Mouse (Mus musculus) layer of hippocampus, adult 9-10 months (tissue): ENCODE results near the gene Tmem233.

Source experiments
- DNase-seq: peaks from one replicate; pipeline ENCODE4 v3.0.0; 2022; ENCODE audit warnings: low spot score

The Tmem233 gene

DNA sequence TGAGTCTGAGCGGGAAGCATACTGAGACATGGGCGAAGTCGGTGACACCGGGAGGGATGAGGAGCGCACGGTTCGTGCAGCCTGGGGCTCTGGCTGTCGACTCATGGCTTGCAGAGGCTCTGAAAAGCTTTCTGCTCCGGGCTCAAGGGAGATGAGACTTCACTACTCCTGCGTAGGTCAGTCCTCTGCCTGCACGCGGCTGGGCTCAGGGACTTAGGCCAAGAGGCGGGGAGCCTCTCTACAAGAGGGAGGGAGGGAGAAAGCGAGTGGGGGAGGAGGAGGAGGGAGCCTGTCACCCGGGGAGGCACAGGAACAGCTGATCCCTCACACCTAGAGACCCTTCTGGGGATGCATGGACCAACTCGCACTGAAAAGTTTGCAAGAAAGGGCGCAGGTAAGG is at the start of gene Tmem233:
Tmem233 (minus strand) TSS at position 164 of the 400 bp plus-strand sequence.
- no peak for DNase-seq

DNA sequence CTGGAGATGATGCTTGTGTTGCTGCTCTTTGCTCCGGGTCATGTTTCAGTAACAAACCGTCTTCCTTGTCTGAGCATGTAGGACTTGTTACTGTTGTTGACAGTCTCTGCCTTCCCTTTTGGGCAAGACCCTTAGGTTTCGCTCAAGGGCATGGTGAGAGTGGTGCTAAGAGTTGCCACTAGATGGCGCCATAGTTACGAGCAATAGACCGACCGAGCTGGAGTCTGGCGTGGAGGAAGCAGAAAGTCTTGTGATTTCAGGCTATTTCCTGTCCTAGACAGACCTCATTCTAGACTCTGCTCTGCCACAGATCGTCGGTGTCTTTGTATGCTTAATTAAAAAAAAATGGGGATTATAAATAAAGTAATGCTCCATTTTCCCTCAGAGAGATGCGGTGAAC is 40.3 kb upstream of the Tmem233 start:
- peak; percentile 95 for DNase-seq

DNA sequence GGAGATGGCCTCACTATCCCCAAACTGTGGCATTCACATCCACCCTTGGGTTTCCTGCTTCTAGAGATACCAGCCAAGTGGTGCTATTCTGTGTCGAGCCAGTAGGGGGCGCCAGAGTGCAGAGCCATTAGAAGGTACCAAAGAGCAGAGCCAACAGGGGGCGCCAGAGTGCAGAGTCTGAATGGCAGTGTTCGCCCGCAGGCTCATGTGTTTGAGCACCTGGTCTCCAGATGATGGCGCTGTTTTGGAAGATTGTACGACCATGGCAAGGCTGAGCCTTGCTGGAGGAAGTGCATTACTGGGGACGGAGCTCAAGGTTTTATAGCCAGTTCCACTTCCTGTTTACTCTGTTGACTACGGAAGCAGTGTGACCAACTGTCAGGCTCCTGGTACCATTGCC is 33.5 kb upstream of the Tmem233 start:
- peak; percentile 32 for DNase-seq

DNA sequence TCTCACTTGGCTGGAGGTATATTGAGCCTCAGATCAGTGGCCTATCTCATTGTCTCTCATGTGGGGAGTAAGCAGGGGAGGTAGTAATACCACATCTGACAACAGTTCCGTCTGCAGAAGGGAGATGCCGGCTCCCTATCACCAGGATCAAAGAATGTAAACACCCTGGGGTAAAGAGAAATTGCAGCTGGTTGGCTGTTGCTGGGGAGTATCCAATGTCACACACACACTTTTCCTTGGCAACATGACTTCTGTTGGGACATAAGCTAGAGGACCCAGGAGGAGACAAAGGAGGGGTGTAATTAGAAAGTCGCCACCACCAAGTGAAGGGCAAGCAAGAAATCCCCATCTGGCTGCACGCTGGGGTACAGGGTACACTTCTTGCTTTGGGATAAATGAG is 33.1 kb upstream of the Tmem233 start:
- DNase-seq = no peak

GRCm38 (mm10) chr5:116115071-116115834 is 32.2 kb upstream of the Tmem233 start:
- DNase-seq = no peak

DNA sequence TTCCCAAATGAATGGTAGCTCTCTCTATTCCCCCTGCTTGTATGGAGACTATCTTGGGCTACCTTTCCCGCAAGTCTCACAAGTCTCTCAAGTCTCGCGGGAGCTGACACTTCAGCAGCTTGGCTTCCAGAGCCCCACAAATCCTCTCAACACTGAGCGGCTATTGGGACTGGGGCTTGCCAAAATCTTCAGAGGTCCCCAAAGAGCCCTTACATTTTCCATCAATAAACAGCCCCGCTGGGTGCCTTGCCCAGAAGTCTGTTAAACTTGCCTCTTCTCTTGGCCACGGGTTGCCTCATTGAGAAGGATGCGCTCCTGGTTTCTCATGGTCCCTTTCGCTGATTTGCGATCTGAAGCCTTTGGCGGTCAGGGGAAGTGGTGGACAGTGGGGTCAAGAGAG is 25.6 kb upstream of the Tmem233 start:
- no peak for DNase-seq

GRCm38 (mm10) chr5:116084231-116084630 is 1.2 kb upstream of the Tmem233 start:
- DNase-seq = no peak

GRCm38 (mm10) chr5:116082241-116082900 is 673 bp downstream of the Tmem233 start:
- no peak for DNase-seq

DNA sequence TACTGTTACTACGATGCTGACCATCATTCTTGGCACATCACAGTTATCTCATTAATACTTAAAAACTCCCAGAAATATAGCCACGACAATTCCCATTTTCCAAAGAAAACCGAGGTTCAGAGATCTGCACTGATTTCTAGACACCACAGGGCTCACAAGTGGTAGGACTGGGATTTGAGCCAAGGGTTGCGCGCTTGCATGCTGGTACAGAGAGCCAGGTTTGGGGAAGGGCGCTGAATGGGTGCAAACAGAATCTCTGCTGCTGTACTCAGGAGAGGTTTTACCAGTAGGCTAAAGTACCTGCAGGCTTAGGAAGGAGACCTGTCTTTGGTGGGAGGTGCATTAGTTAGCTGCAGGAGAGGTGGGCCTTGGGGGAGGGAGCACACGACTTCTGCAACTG is 1.4 kb downstream of the Tmem233 start:
- no peak for DNase-seq

- no peak for DNase-seq
These were observed 2.3 kb downstream of the Tmem233 start for GRCm38 (mm10) chr5:116080736-116081135.

DNA sequence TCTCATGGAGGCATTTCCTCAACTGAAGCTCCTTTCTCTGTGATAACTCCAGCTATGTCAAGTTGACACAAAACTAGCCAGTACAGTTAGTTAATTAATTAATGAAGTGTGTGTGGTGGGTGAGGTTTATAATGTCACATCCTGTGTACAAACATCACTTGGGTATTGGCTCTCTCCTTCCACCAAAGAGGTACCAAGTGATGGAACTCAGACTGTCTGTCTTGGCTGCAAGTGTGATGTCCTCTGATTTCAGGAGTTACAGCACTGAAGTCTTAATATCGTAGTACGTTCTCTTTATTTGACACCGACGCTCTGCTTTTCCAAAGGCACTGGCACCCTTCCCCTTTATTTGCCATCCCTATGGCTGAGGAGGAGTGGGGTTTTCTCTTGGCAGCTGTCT is 13.4 kb downstream of the Tmem233 start:
- no peak for DNase-seq

DNA sequence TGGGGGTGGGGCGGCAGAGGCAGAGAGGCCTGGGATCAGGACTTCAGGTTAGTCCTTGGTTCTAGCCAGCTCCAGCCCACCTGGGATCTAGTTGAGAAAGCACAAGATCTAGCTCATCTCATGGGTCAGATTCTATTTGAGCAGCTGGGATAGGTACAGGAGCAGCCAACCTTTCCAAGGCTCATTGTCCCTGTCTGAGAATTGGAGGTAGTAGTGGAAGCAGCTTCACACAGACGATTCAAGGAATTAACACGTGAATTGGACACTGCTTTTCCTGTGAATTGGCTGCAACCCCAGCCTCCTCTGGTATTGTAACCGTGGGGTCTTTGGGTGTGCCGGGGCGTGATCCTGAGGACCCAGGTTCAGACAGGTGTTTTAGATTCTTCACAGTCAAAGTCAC is 30.2 kb downstream of the Tmem233 start:
- DNase-seq = no peak

DNA sequence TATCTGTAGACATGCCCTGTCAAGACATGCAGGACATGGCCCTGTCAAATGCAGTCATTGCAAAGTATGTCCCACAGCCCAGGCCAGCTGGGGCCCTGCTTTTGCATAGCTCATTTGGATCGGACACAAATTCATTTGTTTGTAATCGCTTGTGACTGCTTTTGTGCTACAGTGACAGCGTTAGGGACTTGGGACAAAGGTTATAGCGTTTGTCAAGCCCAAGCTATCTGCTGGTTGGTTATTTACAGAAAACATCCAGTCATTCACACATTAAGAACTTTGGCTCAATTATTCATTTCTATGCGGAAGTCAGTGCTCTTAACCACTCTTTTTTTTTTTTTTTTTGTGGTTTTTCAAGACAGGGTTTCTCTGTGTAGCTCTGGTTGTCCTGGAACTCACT is 30.9 kb downstream of the Tmem233 start:
- DNase-seq = no peak

DNA sequence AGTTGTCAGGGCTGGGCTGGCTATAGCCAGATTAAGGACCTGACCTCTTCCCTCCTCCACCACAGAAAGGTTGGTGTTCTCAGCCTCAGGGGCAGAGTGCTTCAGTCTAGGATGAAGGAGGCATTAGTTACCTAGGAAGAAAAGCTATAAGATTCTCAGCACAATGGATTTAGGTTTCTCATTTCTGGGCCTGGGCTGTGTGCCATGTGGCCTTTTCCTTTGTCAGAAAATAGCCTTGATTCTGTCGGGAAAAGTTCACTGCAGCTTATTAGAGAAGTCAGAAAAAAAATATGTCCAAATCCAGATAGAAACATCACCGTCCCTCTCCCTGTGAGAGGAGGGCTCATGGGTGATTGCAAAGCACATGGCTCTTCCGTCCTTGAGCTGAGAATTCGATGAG is 33.2 kb downstream of the Tmem233 start:
- DNase-seq = no peak

DNA sequence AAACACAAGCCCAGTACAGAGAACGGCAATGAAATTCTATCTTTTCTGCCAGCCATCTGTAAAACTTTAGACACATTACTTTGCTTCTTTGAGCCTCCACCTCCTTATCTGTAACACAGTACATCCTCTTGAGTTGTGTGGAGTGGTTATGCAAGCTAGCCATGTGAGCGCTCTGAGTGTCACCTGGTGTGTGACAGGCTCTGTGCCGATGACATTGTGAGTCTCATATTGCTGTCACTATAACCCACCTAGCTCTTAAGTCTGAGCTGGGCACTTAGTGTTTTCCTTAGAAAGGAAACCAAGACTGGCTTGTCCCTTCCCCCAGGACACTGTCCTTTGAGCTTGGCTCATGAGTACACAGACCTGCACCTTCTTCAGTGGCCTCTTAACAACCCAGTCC is 34.7 kb downstream of the Tmem233 start:
- no peak for DNase-seq

DNA sequence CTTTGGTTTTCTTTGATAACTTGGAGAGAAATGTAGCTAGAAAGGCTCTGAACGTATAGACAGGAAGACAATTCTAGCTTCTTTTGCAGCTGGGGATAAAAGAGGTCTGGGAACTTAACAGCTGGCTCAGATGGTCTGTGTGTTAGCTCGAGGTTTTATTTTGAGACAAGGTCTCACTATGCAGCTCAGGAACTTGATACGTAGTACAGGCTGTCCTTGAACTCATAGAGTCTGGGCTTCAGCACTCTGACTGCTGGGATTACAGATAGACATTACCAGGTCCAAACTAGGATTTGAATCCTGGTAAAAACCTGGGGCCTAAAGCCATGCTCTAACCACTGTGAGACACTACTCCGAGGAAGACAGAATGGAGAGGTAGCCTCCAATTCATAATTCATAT is 36.8 kb downstream of the Tmem233 start:
- DNase-seq = no peak

- no peak for DNase-seq
These were observed 37.5 kb downstream of the Tmem233 start for GRCm38 (mm10) chr5:116045581-116045980.

DNA sequence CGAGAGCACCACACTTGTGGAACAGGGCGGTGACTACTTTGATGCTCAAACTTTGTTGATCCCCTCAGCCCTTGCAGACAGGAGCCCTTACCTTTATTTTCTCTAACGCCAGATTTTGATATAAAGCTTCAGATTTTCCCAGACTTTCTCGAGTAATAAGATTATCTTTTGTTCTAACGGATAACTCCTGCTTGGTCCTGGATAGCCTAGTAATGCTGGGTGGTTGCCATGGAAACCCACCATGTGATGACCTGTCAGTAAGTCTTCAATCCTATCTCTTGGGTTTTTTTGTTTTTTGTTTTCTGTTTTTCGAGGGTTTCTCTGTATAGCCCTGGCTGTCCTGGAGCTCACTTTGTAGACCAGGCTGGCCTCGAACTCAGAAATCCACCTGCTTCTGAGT is 40.8 kb downstream of the Tmem233 start:
- DNase-seq = no peak

DNA sequence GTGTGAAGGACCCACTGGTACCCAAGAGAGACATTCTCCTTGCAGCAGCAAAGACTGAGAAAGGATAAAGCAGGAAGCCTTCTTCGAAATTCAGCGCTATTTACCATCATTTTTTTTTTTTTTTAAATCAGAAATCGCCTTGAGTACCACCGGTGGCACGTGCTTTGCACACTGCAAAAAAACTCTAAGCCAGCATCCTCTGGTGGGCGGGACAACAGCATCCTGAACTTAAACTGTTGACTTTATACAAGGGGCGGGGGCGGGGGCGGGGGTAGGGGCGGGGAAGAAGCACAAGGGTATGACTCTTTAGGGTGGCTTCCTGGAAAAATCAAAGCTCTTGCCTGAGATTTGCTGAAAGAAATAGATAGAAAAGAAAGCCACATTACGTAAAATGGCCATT is 43.3 kb downstream of the Tmem233 start:
- DNase-seq = no peak

DNA sequence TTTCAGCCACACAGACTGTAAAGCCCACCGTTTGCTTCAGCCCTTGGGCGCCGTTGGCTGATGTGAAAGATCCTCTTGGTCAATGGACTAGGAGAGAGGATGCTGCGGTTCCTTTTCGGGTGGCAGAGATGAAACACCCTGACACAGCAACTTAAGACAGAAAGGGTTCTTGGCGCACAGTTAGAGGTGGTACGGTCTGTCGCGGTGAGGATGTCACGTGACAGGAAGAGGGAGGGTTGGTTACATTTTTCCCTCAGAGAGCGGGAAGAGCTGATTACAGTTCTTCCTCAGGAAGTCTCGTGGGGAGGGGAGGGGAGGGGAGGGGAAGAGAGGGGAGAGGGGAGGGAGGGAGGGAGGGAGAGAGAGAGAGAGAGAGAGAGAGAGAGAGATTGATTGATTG is 45.3 kb downstream of the Tmem233 start:
- DNase-seq = no peak

DNA sequence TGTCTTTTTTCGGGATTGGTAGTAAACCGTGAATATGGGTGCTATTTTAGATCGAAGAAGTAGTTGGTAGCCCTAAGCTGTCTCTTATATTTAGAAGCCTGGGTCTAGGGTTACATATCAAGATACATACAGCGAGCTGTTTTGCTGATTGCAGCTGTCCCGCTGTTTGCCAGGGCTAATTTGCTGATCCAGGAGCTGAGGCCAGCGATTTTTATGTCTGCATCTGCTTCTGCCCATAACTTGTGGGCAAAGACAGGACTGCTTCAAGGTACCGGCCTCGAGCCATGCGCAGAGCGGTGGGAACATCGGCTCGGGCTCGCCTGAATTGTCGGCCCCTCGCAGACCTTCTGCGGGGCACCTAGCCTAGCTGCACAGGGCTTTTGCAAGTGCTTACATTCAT is 46.6 kb downstream of the Tmem233 start:
- DNase-seq = no peak

DNA sequence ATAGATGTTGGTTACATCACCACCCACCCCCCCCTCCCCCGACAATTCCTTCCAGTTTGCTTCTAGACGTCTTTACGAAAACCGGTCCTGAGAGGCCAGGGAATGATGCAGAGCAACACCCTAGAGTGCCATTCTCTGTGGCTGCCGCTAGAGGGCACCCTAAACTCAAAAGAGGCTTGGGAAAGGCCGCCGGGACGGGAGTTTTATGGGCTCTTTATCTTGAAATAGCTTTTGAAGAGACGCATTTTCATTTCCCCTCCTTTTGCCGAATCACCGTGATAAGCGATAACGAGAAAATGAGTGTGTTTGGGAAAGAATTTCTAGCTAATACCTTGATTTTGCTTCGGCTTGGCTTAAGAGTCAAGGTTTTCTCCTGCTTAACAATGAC is 51.9 kb downstream of the Tmem233 start:
- DNase-seq = no peak

DNA sequence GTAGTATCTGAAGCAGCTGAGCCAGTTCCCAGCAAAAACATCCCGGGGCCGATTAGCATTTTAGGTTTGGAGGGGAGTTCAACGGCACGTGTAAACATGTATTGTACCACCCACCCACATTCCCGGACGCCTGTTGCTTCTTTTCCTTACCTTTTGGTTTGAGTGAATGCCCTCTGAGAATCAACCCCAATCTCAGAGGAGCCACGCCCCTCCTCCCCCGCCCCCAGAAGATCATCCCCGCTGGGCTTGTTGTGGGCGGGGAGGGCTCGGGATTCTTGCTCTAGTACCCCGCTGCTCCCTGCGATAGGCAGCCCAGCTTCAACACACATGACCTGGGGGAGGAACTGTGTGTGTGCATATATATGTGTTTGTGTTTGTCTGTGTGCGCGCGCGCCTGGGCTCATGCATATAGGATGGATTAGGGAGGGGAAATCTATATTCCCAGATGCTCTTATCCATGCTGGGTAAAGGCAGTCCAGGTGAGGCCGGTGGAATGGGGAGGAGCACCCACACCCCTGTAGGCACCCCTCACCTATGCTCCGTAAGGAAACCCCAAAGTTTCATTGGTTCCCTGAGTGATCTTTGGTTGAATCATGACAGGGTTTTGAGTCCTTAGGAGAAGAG is 52.4 kb downstream of the Tmem233 start:
- no peak for DNase-seq
